Mouse (Mus musculus) left cerebral cortex, postnatal 10 days (tissue): ENCODE measurements at regions not wholly inside any gene's neighbourhood (a gene's known extent, or its start where the extent isn't known, plus 50 kb on each side); places are given as distances from the start of the nearest gene placed in this dataset.
A peak's percentile ranks its signal among the peaks of the same experiment; 100 is the strongest.
"Not testable (repeated sequence)": the region's sequence is repeated elsewhere in the genome, so short reads cannot be mapped to it uniquely, and the experiment has no call there.

Experiments used
- DNase-seq, 2 experiments: peaks; one replicate each; pipeline ENCODE4 v3.0.0; 2021 to 2022; ENCODE audit warnings: low spot score in 2 of 2, mixed read lengths in 1 of 2; ENCODE audit errors: extremely low spot score in 1 of 2
- intact Hi-C: fragments of 180-260 bp; cut with DNase I; formaldehyde crosslinking; loops from one replicate; pipeline ENCODE4 v1.15.1; 2025

DNA sequence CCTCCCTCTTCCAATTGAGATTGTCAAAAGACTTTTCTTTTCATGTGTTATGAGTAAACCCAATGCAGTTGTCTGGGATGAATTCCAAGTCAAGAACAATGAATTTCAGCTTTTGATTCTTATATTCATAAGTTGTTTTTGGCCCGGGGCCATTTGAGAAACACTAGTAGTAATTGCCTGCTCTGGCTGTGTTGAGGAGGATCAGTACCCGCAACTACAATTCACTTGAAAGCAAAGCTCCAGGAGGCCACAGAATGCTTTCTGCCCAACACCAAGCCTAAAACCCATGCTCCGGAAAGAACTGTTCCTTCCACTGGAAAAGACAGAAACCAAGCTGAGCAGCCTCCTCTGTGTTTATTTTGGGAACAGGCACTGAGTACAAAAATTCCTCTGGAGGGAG, 174.1 kb upstream of the Mad2l1 start:
- peak; percentile 11 to 81 for DNase-seq
- intact Hi-C loops: no loop called here

DNA sequence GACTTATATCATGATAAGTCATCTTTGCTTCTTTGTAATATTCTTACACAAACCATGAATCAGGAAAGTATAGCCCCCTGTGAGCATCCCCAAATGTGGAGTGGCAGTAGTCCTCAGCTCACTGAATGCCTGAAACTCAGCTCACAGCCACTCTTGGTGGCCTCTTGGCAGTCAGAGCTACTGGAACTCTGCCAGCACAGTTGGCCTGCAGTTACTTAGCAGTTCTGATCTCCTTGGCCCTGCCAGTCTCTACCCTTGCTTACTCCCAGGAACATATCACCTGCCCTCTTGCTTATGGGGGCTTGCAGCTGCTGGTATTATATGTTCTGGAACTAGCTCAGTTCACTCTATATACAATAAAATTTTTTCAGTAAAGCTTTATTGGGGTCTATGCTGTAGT, 167.9 kb upstream of the Mad2l1 start:
- peak in 1 of 2 experiments; percentile 33 for DNase-seq
- intact Hi-C loops: no loop called here

DNA sequence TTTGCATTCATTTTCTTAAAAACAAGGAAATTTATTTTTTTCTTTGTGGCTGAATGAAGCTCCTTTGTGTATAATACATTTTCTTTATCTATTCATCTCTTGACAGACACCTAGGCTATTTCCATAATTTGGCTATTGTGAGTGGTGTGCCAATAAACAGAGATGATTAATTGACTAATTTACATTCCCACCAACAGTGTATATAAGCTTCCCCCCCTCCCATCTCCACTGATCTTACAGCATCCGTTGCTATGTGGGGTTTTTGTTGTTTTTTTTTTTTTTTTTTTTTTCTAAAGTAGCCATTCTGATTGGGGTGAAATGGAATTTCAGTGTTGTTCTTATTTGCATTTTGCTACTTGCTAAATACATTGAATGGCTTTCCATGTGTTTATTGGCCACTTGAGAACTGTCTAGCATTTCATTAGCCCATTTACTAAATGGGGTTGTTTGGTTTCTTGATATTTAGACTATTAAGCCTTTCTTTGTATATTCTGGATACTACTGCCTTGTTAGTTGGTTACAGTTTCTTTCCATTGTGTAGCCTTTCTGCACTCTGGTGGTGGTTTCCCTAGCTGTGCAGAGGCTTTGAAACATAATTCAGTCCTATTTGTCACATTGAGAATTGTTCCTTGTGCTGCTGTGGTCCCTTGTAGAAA, 153.8 kb upstream of the Mad2l1 start:
- no peak for DNase-seq
- intact Hi-C loops: no loop called here

DNA sequence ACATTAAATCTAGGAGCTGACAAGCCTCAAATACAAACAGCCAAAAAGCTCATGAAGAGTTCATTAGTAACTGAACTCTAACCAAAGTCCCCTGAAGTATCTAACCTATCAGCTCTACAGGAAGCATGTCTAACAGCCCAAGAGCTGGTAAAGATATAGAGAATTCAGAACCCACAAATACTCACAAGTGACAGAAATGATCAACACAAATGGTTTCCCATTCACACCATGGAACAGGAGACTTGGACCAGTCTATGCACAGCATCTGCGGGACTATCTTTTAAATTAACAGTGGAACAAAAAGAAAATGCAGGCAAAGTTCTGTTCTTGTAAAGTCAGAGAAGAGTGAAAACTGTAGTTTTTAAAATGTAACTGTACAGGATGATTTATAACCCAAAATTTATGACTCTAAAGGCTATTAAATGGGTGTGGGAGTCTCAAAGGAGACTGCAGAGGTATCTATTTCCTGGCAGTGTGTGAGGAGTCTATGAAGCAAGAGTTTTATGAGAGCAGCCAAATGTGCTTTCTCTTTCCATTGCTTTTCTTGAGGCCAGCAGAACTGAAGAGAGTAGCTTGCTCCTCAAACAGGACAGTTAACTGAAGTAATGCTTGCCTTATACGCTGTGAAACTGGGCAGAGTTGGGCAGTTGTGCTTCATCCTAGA, 152.7 kb upstream of the Mad2l1 start:
- DNase-seq: no peak
- intact Hi-C loops: no loop called here

DNA sequence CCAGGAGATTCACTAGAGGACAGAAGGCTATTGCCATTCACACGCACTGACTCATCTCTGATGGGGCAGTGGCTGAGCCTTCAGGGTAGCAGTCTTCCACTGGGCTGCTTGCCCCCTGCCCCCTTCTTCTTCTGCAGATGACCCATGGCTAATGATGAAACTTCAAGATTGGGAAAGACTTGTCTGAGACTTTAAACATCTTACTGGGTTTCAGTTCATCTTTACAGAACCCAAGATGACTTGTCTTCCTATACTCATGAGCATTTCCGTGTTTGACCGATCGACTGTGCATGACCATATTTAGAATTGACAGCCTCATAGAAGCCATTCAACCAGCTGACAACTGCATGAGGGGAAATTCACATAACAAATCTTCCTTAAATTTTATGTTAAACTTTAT, 140.0 kb upstream of the Mad2l1 start:
- no peak for DNase-seq
- intact Hi-C loops: no loop called here

DNA sequence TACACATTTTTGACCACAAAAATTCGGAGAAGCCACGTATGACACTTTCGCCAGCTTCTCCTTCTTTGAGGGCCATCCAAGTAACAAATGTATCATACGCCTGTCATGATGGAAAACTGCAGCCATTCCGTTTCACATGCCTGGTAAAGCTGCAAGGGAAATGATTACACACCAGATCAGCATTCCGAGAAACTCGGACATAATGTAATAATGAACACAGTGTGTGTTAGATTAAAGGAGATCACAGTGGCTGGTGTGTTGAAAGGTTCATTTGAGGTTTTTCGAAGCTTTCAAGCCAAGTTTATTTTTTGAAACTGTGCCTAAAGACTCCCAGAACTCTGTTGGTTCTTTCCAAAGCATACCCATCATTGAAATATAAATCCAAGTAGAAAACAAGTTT, 137.8 kb upstream of the Mad2l1 start:
- intact Hi-C loops: no loop called here
- DNase-seq: no peak

DNA sequence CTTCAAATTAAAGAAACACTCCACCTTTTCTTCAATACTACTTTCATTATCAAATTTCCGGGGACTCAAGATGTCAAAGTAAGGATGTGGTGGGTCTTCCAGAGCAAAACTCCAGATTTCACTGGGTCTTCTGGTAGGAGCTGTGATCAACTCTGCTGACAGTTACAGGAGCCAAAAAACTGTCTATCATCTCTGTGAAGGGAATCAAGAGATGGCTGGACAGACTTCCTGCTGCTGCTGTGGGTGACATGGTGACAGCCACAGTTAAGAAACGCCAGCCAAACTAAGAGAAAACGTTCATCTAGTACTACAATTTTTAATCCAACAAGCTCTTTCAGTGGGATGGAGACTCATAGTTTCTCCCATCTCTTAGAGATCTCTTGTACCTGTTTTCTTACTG, 136.5 kb upstream of the Mad2l1 start:
- DNase-seq: no peak
- intact Hi-C loops: no loop called here

DNA sequence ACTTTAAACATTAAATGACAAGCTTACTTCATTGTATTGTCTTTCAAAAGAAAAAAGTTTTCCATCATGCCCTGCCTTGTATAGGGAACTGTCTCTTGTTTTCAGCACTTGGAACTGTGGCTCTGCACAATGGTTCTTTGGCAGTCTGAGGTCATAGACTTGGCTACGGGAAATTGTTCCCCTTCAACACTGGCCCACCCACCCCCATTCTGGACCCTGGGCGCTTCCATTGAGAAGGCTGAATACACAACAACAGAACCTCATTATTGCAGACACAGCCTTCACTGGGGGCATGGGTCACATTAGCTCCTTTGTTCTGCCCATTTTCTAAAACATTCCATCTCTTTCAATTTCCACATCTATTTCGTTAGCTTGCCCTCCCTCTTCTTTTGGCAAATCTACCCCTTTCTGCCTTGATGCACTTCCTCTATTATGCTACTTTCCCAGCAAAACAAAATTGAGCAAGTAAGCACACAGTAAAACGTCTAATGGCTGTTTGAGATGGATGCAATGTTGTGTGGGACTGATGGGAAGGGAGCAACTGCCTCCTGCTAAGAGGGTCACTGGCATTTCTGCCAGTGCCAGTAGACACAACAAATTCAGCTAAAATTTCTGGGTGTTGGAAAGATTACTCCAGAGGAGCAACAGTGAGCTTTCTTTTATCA, 136.0 kb upstream of the Mad2l1 start:
- no peak for DNase-seq
- intact Hi-C loops: no loop called here

DNA sequence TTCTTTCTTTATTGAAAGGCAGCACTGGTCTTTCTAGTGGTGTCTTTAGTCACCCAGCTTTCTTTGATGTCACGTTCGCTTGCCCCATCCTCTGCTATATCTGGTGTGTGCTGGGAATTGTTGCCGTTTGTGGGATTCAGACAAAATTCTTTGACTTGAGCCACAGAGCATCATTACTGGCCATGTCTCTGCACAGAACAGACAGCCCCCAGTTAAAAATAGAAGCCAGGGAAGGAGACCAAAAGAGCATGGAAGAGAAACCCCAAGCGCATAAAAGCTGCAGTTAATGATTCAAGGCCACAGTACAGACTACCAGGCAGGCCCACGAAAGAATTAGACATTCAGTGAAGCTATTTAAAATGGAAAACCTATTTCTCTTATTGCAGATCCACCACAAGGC, 133.7 kb upstream of the Mad2l1 start:
- intact Hi-C loops: no loop called here
- DNase-seq: no peak

DNA sequence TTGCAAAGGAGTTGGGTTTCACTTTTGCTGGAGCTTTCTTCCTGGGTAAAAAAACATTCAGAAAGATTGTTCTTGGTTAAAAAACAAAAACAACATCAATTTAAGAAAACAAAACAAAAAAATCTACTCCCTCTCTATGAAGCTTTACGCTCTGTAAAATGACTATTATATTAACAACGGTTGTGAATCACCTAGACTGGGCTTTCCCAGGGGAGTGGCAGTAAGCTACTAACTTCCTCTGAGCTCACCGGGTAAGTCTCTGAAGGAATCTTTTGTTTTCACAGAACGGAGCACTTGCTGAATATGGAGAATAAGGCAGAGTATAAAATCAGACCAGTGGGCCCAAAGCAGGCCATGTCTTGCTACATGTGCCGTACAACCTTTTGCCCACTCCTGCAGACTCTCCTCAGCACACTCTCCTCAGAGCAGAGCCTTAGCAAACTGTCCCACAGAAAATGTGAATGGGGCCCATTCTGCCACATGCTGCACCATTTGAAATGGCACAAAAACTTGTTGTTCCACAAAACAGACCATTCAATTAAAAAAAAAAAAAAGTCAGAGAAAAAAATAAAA, 133.2 kb upstream of the Mad2l1 start:
- intact Hi-C loops: no loop called here
- no peak for DNase-seq

DNA sequence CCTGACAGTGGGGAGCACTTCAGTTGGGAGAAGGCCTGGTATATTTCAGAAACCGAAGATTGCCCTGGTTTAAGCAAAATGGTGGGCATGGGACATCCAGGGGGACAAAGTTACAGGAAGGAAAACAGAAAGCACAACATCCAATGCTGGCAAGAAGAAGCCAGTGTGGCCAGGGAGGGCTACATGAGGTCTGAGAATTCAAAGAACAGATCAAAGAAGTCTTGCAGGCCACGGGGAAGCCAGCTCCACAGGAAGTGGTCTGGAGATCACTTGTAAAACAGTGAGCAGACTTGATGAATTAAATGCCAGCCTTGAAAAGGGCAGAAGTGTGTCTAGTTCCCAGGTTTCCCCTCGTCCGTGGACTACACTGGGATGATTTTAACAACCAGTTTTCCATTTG, 120.4 kb upstream of the Mad2l1 start:
- peak in 1 of 2 experiments; percentile 22 for DNase-seq
- intact Hi-C loops: no loop called here

DNA sequence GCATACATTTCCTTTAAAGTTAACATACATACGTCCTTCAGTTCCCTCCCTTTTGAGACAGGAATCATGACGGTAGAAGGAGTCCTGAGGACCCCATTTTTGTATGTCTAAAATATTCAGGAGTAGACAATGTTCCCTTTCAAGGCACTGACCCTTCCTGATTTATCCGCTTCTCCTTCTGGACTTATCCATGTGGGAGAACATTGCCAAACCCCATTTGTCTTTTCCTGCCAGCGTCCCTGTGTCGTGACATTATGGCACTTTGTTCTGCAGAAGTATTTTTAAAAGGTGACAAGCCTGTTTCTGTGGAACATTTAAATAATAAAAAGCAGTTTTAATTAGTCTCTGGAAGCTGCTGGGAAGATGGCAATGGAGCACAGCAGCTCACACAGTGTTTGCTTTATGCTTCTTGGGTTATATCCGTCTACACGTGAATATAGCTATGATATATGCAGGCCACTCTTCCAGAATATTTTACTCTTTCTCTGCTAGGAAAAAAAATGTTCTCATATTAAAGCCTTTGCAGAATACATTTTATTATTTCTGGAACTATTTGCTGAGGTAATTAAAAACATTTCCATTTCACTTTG, 115.6 kb upstream of the Mad2l1 start:
- no peak for DNase-seq
- intact Hi-C loops: no loop called here

DNA sequence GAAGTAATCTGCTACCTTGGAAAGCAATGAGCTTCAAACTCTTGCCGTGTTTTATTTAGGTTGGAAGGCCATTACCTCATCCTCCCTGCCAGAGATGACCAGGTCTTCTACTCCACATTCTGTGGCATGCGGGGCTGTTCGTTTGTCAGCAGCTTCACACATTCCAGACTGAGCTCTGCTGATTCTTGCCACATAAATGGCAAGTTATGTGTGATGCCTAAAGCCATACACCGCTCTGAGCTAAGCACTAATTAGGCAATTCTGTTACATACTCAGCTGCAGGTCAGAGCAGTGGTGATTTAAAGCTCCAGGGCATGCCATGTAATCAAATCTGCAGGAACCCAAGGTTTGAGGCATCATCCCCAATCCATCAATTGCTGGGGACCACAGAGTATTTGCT, 106.8 kb upstream of the Mad2l1 start:
- intact Hi-C loops: no loop called here
- no peak for DNase-seq

DNA sequence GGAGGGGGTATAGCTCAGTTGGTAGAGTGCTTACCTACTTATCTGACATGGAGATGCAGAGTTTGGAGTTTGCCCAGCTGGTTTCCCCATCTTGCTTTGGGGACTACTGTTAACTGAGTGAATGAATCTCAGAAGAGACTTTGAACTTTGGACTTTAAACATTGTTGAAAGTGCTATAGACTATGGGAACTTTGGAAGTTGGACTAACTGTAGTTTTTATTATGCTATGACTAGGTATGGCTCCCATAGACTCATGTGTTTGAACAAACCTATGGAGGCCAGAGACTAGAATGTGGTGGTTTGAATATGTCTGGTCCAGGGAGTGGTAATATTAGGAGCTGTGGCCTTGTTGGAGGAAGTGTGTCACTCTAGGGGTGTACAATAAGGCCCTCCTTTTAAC, 84.8 kb upstream of the Mad2l1 start:
- intact Hi-C loops: loop anchor here (10.0 kb wide), 1 partner anchor 1326 kb away; no protein-coding TSS in a partner anchor
- not testable (repeated sequence) for DNase-seq

DNA sequence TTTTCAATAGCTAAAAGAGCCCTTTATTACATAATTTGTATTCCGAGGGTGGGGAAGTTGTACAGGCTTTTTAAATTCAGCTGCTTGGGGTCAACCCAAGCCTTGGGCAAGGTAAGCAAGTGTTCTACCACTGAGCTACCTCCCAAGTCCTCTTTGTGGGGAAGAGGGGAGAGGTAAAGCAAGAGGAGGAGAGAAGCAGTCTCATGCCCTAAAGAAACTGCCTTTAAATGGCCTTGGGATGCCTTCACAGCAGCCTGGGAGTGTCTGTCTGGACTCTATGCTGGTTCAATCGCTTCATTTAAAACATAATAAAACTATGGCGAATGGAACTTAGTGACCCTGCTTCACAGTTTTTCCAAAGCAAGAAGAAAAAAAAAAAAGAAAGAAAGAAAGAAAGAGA, 77.0 kb upstream of the Mad2l1 start:
- intact Hi-C loops: loop anchor here (10.0 kb wide), 1 partner anchor 1333 kb away; no protein-coding TSS in a partner anchor
- no peak for DNase-seq

DNA sequence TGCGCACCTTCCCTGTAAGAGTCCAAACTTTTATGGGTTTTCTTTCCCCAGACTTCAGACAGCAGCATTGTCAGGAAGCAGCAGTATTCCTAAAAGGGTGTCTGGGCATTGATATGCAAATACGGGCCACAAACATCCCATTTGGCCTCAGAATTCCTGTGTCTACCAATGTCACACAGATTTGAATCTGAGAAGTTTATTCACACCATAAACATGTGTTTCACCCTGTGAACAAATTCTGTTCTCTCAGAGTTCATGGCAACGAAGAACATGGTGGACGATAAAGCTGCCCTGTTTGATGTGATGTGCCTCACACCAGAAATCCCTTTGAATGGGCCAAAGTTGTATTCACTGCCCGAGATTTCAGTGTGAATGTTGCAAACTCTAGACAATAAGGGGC, 70.7 kb upstream of the Mad2l1 start:
- intact Hi-C loops: loop anchor here (10.0 kb wide), 1 partner anchor 950 kb away; no protein-coding TSS in a partner anchor
- DNase-seq: no peak

DNA sequence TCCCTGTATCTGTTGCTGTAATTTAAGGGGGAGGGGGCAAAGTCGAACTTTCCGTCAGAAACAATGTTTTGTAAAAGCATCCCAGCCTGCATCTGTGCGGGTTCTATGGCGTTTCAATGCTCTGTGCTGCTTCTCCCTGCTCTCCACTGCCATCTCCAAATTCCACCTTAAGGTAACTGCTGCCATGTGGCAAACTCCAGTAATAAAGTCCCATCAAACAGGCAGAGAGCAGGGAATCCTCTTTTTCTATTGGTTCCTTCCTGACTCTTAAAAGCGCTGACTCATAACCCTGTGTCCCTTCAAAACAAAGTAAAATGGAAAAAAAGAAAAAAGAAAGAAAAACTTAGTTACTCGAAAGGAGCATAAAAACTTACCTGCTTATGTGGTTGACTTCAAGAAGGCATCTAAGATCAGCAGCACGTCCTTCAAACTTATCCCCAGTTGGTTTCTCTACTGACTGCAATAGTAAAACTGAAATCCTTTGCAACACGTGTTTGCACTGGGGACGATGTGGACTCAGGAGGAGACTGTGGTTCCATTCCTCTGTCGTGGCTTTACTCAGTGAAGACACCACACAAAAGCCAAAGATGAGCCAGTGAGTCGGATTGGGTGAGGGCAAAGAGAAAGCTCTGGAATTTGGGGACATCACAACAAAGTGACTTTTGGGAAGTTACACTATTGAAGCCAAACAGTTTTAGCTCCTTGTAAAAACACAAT, 69.9 kb upstream of the Mad2l1 start:
- intact Hi-C loops: loop anchor here (5.0 to 10.0 kb wide), 2 partner anchors 813 to 950 kb away; no protein-coding TSS in a partner anchor
- DNase-seq: no peak

DNA sequence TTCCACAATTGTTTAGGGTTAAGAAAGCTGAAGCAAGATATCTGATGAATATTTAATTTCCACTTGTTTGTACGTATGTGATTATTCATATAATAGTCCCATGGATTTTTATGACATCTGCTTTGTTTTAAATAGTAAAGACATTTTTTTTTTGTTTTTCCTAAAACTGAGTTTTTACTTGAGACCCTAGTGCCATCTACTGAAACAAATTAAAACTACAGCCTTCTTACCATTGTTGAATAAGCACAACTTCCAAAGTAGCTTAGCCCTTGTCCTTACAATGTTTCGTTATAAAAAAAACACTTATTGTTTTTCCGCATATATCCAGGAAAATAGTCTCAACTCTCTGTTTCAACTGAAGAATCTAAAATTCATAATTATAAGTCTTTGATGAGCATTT, 68.4 kb upstream of the Mad2l1 start:
- intact Hi-C loops: loop anchor here (5.0 to 10.0 kb wide), 2 partner anchors 814 to 952 kb away; no protein-coding TSS in a partner anchor
- DNase-seq: peak in 1 of 2 experiments; percentile 8
